In the genomic region with DNA sequence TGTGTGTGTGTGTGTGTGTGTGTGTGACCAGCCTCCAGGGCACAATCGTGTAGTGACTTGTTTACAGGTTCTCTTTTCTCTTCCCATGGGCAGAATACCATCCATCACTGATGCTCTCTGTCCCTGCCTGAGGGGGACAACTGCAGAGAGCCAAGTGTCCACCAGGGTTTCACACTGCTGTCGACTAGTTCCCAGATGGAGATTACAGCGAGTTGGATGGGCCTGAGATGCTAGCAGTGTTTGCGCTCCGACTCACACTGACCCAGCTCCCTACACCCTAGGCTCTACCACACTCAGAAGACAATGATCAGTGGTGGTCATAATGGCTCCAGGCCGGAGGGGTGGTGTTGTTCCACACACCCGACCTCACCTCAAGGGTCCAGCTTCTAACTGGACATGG, we compare ENCODE assay signal across 13 mouse cellular contexts.
DNase-seq lines count a peak whose midpoint lies in the region; ATAC-seq and TF ChIP-seq lines count a peak whose summit lies in the region.
"Had no signal": no experiment of that assay in that cellular context is flagged by ENCODE, and none has a peak within 500 bp of the region (broad histone marks: within the 10 kb centered on the region; RNA-seq: fewer than 3 reads in every experiment).

No protein-coding gene starts in this region.

- intact Hi-C loops in gastrocnemius, adult 2 months (cut with DNase I), result no loop called here

- DNase-seq in gastrocnemius, adult 2 months, result no peak
- DNase-seq in gastrocnemius, adult 8-10 months (ENCODE audit: low spot score in 2 of 2), result no peak
- DNase-seq in lung, postnatal 0 days (ENCODE audit: low spot score), result no peak
- DNase-seq in lung, adult 18-20 months, result no peak
- DNase-seq in cerebellum, postnatal 10 days, result peak; percentile 55 to 56
- DNase-seq in testis, postnatal 10 days (ENCODE audit: low spot score), result no peak
- DNase-seq: right cerebral cortex, adult 18-20 months had no signal

- H3ac ChIP-seq in myocyte (ENCODE audit: control insufficient read depth, insufficient read length), result no peak overlapping the region

- no peak for TF ChIP-seq EP300 in lung, postnatal 0 days (IDR thresholded peaks at IDR 0.05)

- no peaks in the 10 kb centered on the region for H3K27me3 ChIP-seq in lung, postnatal 0 days (replicated peaks; ENCODE audit: insufficient read depth, low read length)
- no peaks in the 10 kb centered on the region for H3K27me3 ChIP-seq in myocyte (ENCODE audit: control insufficient read depth, insufficient read depth, insufficient read length)
- H3K27me3 ChIP-seq: heart, embryonic 12.5 days had no signal

- no peak overlapping the region for H3K4me3 ChIP-seq in gastrocnemius, adult 2 months
- H3K4me3 ChIP-seq in lung, postnatal 0 days (ENCODE audit: low read depth, low read length), result no peak overlapping the region
- no peak overlapping the region for H3K4me3 ChIP-seq in myocyte
- H3K4me3 ChIP-seq: heart, embryonic 12.5 days; layer of hippocampus, adult 2 months had no signal

- no peak overlapping the region for H3K9ac ChIP-seq in lung, postnatal 0 days (replicated peaks; ENCODE audit: low read depth)
- H3K9ac ChIP-seq: heart, embryonic 12.5 days; liver, embryonic 14.5 days had no signal

- no peaks in the 10 kb centered on the region for H3K9me3 ChIP-seq in lung, postnatal 0 days (ENCODE audit: low read length)
- H3K9me3 ChIP-seq: heart, embryonic 12.5 days had no signal

- no peak for ATAC-seq in lung, postnatal 0 days

- no peak for TF ChIP-seq POLR2A in myocyte (IDR thresholded peaks at IDR 0.05; ENCODE audit: insufficient read length, low read depth)

- peaks cover 89% of the 10 kb centered on the region for H3K79me2 ChIP-seq in myocyte (ENCODE audit: control insufficient read depth, insufficient read depth)

- no peak for TF ChIP-seq CTCF in gastrocnemius, adult 2 months (IDR thresholded peaks at IDR 0.05)
- TF ChIP-seq CTCF in lung, postnatal 0 days (IDR thresholded peaks at IDR 0.05), result peak; percentile 20

- H3K4me1 ChIP-seq in lung, postnatal 0 days (ENCODE audit: insufficient read depth, low read depth, low read length), result peaks cover 6% of the 10 kb centered on the region; the same call in 1 of the 2 replicates

- H3K27ac ChIP-seq in gastrocnemius, adult 2 months, result peak overlapping the region; percentile 70
- no peak overlapping the region for H3K27ac ChIP-seq in lung, postnatal 0 days (ENCODE audit: low read length)
- H3K27ac ChIP-seq: layer of hippocampus, adult 2 months; liver, embryonic 14.5 days; macrophage had no signal

- H3K36me3 ChIP-seq in lung, postnatal 0 days (ENCODE audit: insufficient read depth, low read length), result no peaks in the 10 kb centered on the region
- no peaks in the 10 kb centered on the region for H3K36me3 ChIP-seq in myocyte (ENCODE audit: control insufficient read depth, insufficient read depth)
- H3K36me3 ChIP-seq: G1E; heart, embryonic 12.5 days had no signal

- H3K4me2 ChIP-seq in lung, postnatal 0 days (replicated peaks; ENCODE audit: low read depth, low read length), result no peak overlapping the region
- peak overlapping the region; percentile 60 for H3K4me2 ChIP-seq in myocyte (ENCODE audit: low read depth)
- H3K4me2 ChIP-seq: heart, embryonic 12.5 days had no signal

- 74% methylated on average over 7 of the region's 7 CpGs for WGBS in lung, postnatal 0 days

TF ChIP-seq in myocyte, 11 proteins besides CTCF, POLR2A, EP300 and RAD21:
- no peak for TF ChIP-seq CEBPB (IDR thresholded peaks at IDR 0.05; ENCODE audit: insufficient read depth, poor library complexity, severe bottlenecking)
- TF ChIP-seq TCF12 (IDR thresholded peaks at IDR 0.05; ENCODE audit: insufficient read depth, poor library complexity, severe bottlenecking), result no peak
- TF ChIP-seq POLR2AphosphoS2 (IDR thresholded peaks at IDR 0.05; ENCODE audit: insufficient read length, low read depth), result no peak
- TF ChIP-seq MYOG (IDR thresholded peaks at IDR 0.05; ENCODE audit: control insufficient read depth in 1 of 3, insufficient read depth in 1 of 3, insufficient read length in 2 of 3, low read depth in 2 of 3), result no peak
- TF ChIP-seq MAX (IDR thresholded peaks at IDR 0.05; ENCODE audit: low read depth), result no peak
- no peak for TF ChIP-seq SRF (IDR thresholded peaks at IDR 0.05; ENCODE audit: control insufficient read depth, insufficient read length, low read depth)
- TF ChIP-seq REST (IDR thresholded peaks at IDR 0.05; ENCODE audit: insufficient read depth, insufficient read length), result no peak
- TF ChIP-seq USF1 (IDR thresholded peaks at IDR 0.05; ENCODE audit: low read depth), result no peak
- no peak for TF ChIP-seq MYOD1 (IDR thresholded peaks at IDR 0.05; ENCODE audit: control insufficient read depth in 1 of 3, insufficient read length in 2 of 3, low read depth in 2 of 3)
- TF ChIP-seq TCF3 (IDR thresholded peaks at IDR 0.05; ENCODE audit: insufficient read length, low read depth), result no peak
- no peak for TF ChIP-seq E2F4 (IDR thresholded peaks at IDR 0.05; ENCODE audit: insufficient read depth)

Comparison
In these comparisons a context has a peak if more than half of its experiments do, and no peak if none do; other contexts are left out.
1. DNase-seq: peak in cerebellum, postnatal 10 days (2 of 2); none in gastrocnemius, adult 2 months (single experiment), gastrocnemius, adult 8-10 months (0 of 2), lung, postnatal 0 days (single experiment), lung, adult 18-20 months (0 of 2) and testis, postnatal 10 days (single experiment).